Mouse (Mus musculus): ENCODE results near the gene Tln1.

The Tln1 gene

DNA sequence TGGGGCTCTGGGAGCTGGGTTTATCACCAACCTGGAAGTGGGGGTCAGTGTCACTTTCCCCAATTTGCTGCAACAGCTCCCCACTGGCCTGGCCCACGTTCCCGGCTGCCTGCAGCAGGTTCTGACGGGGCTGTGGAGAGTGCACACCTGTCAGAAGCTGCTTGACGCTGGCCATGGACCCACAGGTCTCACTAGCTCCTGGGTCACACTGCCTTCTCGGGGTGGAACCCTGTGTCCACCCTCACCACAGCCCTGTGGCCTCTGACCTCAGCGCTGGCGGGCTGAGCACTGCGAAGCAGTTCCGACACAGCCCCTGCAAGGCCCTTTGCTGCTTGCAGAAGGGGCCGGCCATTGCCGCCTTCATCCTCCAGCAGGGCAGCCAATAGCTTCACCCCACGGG is 13.4 kb downstream of the Tln1 start:
- DNase-seq (ENCODE audit: extremely low spot score, low spot score) = no peak

DNA sequence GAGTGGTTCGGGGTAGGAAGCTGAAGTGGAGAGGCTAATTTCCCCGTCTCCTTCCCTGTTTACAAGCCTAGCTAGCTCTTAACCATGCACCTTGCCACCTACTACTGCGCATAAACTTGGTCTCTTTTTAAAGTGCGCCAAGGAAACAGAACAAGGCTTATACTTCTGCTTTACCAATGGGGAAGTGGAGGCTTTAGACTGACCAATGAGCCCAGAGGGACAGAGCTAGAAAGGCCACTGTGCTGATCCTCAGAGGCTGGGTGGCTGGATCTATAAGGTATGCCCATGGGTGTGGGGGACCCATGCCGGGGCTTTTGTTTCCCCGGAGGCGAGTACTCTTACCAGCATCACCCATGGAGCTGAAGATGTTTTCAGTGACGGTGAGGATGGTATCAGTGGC is 15.3 kb downstream of the Tln1 start:
- DNase-seq (ENCODE audit: extremely low spot score, low spot score) = no peak

DNA sequence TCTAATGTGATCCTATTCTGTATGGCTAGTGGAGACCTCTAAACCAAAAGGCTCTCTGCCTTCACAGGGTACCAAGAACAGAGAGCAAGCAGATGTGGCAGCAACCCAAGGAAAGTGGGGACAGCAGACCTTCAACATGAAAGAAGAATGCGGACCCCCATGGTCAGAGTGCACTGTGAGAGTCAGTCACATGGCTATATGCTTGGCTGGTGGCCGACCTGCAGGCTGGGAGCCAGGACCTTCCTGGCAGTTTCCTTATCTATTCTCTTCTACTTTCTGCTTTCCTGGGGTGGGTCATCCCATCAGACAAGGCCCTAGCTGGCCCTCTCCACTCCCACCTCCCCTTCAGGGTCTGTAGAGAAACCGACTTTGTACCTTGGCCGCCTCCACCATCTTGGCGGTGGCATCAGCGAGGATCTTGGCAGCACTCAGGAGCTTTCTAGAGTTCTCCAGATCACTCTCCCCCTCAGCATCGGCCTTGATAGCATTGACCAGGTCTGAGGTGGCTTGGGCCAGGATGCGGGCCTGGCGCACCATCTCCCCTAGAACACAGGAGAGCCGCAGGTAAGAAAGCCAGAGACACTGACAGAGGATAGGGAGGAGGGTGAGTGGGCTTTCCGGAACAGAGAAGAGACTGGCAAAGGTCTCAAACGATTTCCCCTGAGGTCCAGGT is 16.0 kb downstream of the Tln1 start:
- no peak for DNase-seq (ENCODE audit: extremely low spot score, low spot score)

DNA sequence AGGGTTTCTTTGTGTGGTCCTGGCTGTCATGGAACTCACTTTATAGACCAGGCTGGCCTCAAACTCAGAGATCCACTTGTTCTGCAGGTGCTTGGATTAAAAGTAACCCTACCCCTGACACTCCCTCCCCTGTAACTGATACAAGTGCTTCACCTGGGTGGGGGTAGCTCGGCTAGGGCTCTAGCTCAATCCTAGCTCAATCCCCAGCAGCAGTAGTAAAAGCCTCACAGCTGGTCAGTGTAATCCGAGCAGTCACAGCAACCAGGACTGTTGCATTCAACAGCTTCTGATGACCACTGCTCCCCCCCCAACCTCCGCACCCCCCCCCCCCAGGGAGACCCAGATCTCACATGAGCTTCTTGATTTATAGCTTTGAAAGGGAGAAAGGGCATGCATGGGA is 20.4 kb downstream of the Tln1 start:
- no peak for DNase-seq (ENCODE audit: extremely low spot score, low spot score)

DNA sequence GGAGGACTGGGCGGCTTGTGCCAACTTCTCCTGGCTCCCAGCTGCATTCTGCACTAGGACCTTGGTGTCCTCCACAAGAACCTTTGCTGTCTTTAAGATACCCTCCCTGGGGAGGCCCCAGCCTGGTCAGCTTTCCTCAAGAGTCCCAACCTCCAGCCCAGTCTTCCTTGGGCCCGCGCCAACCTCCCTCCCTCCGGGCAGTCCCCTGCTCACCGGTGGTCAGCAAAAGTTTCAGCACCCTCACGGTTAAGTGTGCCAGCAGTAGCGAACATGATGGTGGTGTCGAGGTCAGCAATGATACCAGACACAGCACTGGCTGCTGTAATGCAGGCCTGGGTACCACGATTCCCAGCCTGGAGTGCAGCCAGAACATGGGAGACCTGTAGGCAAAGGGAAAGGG is 26.5 kb downstream of the Tln1 start:
- DNase-seq (ENCODE audit: extremely low spot score, low spot score) = no peak

DNA sequence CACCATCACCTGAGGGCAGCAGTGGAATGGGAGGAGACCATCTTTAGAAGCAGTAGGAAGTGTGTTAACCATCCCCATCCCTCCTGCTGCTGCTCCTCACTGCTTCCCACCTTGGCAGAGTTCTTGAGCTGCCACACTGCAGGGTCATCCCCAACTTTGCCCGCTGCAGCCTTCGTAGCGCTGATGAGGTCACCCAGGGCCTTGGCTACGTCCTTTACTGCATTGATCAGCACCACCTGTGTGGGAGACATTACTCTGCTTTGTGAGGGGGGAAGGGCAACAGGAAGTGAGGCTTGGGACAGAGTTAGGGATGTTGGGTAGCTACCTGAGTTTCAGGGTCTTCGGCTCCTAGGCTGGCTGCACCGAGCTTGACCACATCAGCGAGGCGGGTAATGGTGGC is 26.9 kb downstream of the Tln1 start:
- no peak for DNase-seq (ENCODE audit: extremely low spot score, low spot score)

DNA sequence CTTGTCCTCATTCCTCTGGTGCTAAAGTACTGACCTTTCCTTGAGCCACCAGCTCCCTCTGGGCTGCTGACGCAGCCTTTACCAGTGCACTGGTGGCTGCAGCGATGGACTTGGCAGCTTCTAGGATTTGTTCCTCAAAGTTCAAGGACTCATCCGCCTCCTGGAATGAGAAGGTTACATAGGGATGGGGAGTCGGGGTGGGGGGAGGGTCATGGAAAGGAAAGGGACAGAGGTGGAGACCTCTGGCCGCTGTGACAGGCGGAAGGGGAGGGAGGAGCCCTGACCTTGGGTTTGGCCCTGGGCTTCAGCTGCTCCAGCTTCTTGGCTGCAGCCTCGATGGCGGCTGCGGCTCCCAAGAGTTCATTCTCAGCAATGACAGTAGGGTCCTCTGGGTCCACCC is 29.2 kb downstream of the Tln1 start:
- no peak for DNase-seq (ENCODE audit: extremely low spot score, low spot score)

DNA sequence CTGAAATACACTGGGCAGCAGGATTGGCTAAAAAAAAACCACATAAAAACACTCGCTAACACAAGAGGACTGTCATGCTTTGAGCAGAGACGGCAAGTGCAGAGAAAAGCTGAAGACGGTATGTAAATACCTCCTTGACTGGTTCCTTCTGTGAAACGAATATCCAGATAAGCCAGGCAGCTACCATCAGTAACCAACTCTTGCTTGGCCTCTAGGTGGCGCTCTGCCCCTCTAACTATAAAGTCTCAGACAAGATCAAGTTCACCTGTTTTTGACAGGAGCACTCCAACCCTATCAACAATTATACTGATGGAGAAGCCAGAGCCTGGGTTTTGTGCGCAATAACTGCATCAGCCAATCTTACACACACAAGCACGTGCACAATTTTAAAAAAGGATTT is 31.9 kb downstream of the Tln1 start:
- DNase-seq (ENCODE audit: extremely low spot score, low spot score) = peak; percentile 75

DNA sequence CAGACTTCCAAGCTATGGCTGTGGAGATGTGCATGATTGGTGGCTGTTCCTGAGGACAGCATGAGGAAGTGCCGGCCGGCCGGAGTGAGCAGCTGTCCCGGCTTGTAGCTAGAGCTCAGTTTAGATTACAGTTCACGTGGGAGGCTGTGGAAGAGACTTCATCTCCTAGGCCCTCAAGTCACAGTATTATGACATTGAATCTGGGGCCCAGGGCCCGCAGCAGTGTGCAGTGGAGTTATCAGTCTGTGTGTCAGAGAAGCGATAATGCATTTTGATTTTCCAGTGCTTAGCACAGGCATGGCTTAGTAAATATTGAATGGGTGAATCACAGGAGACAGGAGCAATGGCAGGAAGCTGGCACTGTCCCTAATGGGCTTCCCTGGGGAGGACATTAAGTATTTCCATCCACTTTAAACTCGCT is 32.4 kb downstream of the Tln1 start:
- no peak for DNase-seq (ENCODE audit: extremely low spot score, low spot score)

DNA sequence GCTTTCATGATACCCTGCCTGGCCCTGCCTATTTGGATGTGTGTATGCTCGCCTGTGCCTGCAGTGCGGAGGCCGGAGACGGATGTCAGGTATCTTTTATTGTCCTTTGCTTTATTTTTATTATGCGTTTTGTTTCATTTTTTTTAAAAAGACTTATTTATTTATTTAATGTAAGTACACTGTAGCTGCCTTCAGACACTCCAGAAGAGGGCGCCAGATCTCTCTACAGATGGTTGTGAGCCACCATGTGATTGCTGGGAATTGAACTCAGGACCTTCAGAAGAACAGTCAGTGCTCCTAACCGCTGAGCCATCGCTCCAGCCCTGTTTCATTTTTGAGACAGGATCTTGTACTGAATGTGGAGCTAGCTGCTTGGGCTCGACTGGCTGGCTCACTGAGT is 34.0 kb downstream of the Tln1 start:
- DNase-seq (ENCODE audit: extremely low spot score, low spot score) = no peak

DNA sequence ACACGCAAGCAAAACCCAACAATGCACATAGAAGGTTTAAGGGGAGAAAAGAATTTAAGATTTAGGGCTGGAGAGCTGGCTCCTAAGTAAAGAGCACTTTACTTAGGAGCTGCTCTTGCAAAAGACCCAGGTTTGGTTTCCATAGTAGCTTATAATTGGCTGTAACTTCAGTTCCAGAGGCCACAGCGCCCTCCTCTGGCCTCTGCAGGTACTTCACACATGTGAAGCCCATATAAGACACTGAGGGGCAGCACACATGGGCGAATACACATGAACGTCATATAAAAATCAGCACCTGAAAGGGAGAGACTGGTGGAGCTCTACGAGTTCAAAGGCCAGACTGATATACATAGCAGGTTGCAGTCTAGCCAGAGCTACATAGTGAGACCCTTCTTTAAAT is 34.6 kb downstream of the Tln1 start:
- DNase-seq (ENCODE audit: extremely low spot score, low spot score) = no peak

DNA sequence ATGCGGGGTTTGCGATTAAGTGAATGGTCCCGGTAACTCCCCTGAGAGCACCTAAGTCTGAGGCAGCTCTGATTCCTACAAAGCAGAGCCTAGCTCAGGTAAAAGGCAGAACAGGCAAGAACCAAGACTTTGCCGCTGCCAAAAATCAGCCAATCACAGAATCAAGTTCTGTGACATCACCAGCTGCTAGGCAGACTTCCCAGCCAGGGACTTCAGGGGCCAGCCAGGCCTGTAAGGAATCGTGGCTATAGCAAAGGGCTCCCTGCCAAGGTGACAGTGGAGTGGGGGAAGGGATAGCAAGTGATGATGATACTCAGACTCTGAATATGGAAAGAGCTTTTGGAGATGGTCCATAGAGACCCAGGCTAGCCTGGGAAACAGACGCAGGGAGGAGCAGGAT is 42.5 kb downstream of the Tln1 start:
- DNase-seq (ENCODE audit: extremely low spot score, low spot score) = peak; percentile 91

DNA sequence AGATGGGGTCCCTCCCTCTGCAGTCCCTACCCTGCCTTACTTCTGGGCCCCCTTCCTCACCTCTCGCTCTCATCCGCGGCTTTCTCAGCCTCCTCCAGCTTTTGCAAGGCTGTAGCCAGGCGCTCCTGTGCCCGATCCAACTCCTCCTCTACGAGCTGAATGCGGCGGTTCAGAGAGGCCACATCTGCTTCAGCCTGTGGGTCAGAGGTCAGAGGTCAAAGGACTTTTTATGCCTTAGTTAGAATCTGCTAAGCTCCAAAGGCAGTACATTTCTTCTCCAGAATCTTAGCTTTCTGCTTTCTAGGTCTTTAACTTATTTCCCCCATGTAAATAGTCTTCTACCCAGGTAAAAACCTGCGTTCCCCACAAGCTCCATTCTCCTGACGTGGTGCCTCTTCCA is 42.9 kb downstream of the Tln1 start:
- peak; percentile 33 for DNase-seq (ENCODE audit: extremely low spot score, low spot score)

DNA sequence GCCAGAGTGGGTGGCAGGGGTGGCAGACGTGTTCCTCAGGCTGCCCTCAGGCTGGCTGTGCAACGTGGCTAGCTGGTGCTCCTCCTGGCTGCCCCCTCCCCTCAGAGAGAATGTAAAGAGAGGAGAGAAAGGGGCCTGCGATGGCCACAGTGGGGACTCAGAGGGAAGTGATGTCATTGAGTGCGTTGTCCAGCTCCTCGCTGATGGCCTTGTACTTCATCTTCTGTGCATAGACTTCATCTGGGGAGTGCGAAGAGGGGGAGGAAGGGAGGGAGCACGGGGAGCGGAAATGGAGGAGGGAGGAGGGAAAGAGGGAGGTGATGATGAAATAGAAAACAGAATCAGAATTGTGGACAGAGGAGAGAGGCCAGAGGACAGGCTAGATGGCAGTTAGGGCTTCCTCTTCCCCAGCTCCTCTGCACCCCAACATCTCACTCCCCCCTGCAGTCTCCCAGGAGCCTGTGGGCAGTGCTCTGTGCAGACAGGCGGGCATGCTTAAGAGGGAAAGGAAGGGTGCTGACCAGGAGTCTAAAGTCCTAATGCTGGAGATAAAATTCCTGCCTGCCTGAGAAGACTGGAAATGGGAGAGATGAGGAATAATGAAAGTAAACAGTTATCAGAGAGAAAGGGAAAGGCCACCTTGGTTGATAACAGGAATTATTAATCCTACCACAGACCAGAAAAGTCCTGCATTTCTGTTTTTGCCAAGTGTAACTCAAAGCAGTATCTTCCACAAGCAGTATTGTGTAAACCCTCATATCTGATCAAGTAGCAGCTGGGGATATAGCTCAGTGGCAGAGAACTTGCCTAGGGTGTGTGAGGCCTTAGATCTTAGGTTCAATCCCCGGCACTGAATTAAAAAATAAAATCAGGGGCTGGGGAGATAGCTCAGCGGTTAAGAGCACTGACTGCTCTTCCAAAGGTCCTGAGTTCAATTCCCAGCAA is 46.5 kb downstream of the Tln1 start:
- DNase-seq (ENCODE audit: extremely low spot score, low spot score) = no peak

DNA sequence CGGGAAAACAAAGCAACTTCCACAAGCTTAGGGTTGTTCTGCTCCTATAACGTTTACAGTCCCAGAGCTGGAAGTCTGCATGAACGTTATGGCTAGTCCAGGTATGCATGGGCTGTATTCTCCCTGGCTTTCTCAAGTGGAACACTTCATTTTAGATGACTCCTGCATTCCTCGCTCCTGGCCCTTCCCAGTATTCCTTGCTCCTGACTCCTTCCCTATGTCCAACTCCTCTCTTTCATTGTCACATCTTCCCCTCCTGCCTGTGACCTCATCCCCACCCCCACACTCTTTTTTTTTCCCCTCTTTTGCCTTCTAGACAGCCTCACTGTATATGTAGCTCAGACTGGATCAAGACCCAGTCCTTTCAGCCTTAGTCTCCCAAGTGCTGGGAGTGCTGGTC is 48.7 kb downstream of the Tln1 start:
- DNase-seq (ENCODE audit: extremely low spot score, low spot score) = no peak

DNA sequence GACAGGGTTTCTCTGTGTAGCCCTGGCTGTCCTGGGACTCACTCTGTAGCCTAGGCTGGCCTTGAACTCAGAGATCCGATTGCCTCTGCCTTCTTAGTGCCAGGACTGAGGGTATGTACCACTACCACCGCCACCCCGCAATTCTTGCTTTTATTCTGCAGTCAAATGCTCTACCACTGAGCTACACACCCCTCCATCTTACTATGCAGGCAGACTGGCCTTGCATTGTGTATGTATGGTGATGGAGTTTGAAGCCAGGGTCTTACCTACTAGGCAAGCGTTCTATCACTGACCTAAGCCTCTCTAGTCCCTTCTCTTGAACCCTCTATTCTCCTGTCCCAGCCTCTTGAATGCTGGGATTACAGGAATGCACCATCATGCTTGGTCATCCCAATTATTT is 49.2 kb downstream of the Tln1 start:
- no peak for DNase-seq (ENCODE audit: extremely low spot score, low spot score)

DNA sequence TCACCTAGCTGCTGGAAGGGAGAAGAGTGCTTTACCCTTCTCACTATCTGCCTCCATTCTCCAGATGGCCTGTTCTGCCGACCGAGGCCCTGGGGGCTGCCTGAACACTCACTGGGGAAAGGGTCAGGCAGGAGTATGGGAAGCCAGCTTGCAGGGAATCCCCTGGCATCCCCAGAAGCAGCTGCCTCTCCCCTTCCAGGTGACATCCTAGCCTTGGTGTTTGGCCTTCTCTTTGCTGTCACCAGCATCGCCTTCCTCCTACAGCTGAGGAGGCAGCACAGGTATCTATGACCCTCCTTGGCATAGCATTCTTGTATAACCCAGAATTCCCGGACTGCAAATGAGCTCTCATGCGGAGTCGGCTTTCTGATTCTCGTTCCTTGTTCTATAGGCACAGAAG is 49.8 kb downstream of the Tln1 start:
- DNase-seq (ENCODE audit: extremely low spot score, low spot score) = no peak

DNA sequence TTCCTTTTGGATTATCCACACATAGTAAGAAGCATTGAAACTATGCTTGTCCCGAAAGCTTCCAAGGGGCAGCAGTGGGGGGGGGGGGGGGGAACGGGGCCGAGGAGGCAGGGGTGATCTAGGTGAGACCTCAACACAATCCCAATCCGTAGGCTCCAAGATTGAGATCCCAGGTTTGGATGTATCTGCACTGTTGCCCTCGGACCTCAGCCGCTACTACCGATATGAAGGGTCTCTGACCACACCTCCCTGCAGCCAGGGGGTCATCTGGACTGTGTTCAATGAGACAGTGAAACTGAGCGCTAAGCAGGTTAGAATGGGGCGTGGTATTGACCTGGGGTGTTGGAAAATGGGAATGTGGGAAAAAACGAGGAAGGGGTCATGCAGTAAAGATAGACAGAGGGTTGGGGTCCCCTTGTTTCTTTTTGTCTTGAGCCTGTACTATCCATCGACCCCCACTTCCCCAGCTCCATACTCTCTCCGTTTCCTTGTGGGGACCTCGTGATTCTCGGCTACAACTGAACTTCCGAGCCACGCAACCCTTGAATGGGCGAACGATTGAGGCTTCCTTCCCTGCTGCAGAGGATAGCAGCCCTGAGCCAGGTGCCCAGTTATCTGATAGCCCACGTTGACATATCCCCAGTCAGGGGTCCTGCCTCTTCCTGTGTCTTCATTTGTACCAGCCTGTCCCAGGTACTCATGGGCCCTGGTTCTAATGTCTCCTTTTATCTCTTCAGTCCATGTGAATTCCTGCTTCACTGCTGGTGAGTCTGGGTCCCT is 50.6 kb downstream of the Tln1 start:
- no peak for DNase-seq (ENCODE audit: extremely low spot score, low spot score)

DNA sequence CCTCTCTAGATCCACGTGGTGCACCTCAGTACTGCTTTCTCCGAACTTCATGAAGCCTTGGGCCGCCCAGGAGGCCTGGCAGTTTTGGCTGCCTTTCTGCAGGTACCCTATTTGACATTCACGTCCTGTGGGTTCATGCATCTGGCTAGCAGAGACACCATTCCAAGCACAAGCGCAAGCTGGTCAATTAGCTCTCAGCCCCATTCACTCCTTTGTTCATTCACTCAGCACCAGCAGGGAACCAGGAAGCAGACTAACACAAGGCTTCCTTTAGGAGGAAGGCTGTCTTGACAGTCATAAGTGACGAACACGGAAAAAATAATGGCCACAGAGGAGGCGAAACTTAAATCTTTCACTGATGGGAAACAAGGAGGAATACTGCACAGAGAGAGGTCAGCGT is 53.4 kb downstream of the Tln1 start:
- no peak for DNase-seq (ENCODE audit: extremely low spot score, low spot score)

DNA sequence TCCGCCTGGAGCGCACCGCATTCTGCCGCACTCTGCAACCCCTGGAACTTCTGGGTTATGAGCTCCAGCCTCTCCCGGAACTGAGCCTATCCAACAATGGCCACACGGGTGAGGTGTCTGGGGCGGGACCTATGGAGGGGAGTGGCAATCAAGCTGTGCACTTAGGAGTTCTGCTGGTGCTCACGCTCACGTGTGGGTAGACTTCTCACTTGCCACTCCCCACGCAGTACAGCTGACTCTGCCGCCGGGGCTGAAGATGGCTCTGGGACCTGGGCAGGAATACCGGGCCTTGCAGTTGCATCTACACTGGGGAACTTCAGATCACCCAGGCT is 53.9 kb downstream of the Tln1 start:
- DNase-seq (ENCODE audit: extremely low spot score, low spot score) = peak; percentile 62

DNA sequence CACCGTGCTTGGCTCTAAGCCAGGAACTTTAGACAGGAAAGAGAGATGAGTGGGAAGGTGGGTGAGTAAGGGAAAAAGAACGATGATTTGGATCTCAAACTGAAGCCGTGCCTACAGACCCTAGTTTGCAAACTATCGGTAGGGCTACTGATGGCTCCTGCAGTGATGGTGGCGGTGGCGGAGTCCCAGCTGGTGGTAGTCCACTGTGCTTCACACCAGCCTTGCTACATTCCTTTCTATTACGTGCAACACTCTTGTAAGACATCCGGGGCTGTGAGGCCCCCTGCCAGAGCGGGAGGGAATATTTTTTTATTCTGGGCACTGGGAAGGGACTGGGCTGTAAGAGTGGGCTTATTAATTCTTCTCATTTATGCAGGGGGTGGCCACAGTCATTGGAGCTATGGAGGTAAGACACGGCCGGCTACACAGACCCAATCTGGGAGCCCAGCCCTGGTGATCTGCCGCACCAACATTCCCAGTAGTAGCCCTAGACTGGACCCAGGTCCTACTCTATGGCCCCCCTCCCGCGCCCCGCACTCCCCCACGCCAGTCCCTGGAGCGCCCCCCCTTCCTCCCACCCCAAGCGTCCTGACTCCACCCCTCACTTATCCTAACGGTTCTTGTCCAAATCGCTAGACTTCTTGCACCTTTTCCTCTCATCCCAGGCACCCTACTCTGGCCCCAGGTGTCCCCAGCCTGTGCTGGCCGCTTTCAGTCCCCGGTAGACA is 54.4 kb downstream of the Tln1 start:
- DNase-seq (ENCODE audit: extremely low spot score, low spot score) = no peak
